Mouse (Mus musculus): ENCODE measurements around the gene Mal. TPM values are rescaled to one million over a fixed set of nuclear protein-coding genes. Genes with fewer than 3 reads are reported as not detected.
A peak's percentile ranks its signal among the peaks of the same experiment; 100 is the strongest.

The Mal gene
- polyA plus RNA-seq, 1 experiment from 2014 or later: 1.4 TPM

- no peak overlapping the region for H3K4me3 ChIP-seq
- peaks cover 19% of the 10 kb centered on the region for H3K27me3 ChIP-seq
- H3K4me2 ChIP-seq (replicated peaks): no peak overlapping the region
- H3K9ac ChIP-seq (replicated peaks): no peak overlapping the region
- WGBS: 82% methylated on average over 5 of the region's 5 CpGs
- H3K27ac ChIP-seq (replicated peaks): no peak overlapping the region
- H3K36me3 ChIP-seq: no peaks in the 10 kb centered on the region
- no peaks in the 10 kb centered on the region for H3K9me3 ChIP-seq
- H3K4me1 ChIP-seq: no peaks in the 10 kb centered on the region
- no peak for ATAC-seq (replicated peaks)
Measured at GRCm38 (mm10) chr2:127649921-127650320, 6.6 kb downstream of the Mal start.

- H3K4me3 ChIP-seq: no peak overlapping the region
- no peak for ATAC-seq (replicated peaks)
- no peak overlapping the region for H3K9ac ChIP-seq (replicated peaks)
- WGBS: 93% methylated on average over 6 of the region's 6 CpGs
- no peak overlapping the region for H3K27ac ChIP-seq (replicated peaks)
- no peaks in the 10 kb centered on the region for H3K4me1 ChIP-seq
- H3K9me3 ChIP-seq: no peaks in the 10 kb centered on the region
- H3K4me2 ChIP-seq (replicated peaks): no peak overlapping the region
- peaks cover 3% of the 10 kb centered on the region; the same call in 1 of the 2 replicates for H3K27me3 ChIP-seq
- H3K36me3 ChIP-seq: no peaks in the 10 kb centered on the region
Measured at GRCm38 (mm10) chr2:127648145-127648544, 8.3 kb downstream of the Mal start.

- no peak for ATAC-seq (replicated peaks)
- H3K4me3 ChIP-seq: no peak overlapping the region
- H3K27ac ChIP-seq (replicated peaks): no peak overlapping the region
- H3K27me3 ChIP-seq: 0 out of 2 replicates have a peak, but pooled peaks cover 3% of the 10 kb centered on the region
- no peak overlapping the region for H3K9ac ChIP-seq (replicated peaks)
- H3K4me2 ChIP-seq (replicated peaks): no peak overlapping the region
- 74% methylated on average over 5 of the region's 5 CpGs for WGBS
- H3K9me3 ChIP-seq: no peaks in the 10 kb centered on the region
- no peaks in the 10 kb centered on the region for H3K4me1 ChIP-seq
- no peaks in the 10 kb centered on the region for H3K36me3 ChIP-seq
Measured at GRCm38 (mm10) chr2:127646875-127647274, 9.6 kb downstream of the Mal start.

- Histone ChIP-seq H3K9ac (replicated peaks) (no peak overlapping the region), H3K9me3 (no peaks in the 10 kb centered on the region), H3K27me3 (no peaks in the 10 kb centered on the region), H3K4me3 (no peak overlapping the region), H3K36me3 (no peaks in the 10 kb centered on the region), H3K4me2 (replicated peaks) (no peak overlapping the region), H3K4me1 (no peaks in the 10 kb centered on the region), H3K27ac (replicated peaks) (no peak overlapping the region)
- WGBS: 73% methylated on average over 19 of the region's 19 CpGs
- no peak for ATAC-seq (replicated peaks)
Measured at GRCm38 (mm10) chr2:127643728-127644704, 12.5 kb downstream of the Mal start.

- Histone ChIP-seq H3K4me3 (no peak overlapping the region), H3K9me3 (no peaks in the 10 kb centered on the region), H3K9ac (replicated peaks) (no peak overlapping the region), H3K27me3 (no peaks in the 10 kb centered on the region), H3K4me1 (no peaks in the 10 kb centered on the region), H3K36me3 (no peaks in the 10 kb centered on the region), H3K4me2 (replicated peaks) (no peak overlapping the region), H3K27ac (replicated peaks) (no peak overlapping the region)
- no peak for ATAC-seq (replicated peaks)
- WGBS: 61% methylated on average over 9 of the region's 9 CpGs
Measured at GRCm38 (mm10) chr2:127638973-127639372, 17.5 kb downstream of the Mal start.

GRCm38 (mm10) chr2:127635581-127635980, 20.9 kb downstream of the Mal start:
- Histone ChIP-seq H3K27ac (replicated peaks) (no peak overlapping the region), H3K4me2 (replicated peaks) (no peak overlapping the region), H3K9ac (replicated peaks) (no peak overlapping the region), H3K36me3 (no peaks in the 10 kb centered on the region), H3K4me3 (no peak overlapping the region), H3K9me3 (no peaks in the 10 kb centered on the region), H3K27me3 (no peaks in the 10 kb centered on the region), H3K4me1 (no peaks in the 10 kb centered on the region)
- 79% methylated on average over 6 of the region's 6 CpGs for WGBS
- ATAC-seq (replicated peaks): no peak

GRCm38 (mm10) chr2:127632601-127633000, 23.9 kb downstream of the Mal start:
- no peak overlapping the region for H3K4me2 ChIP-seq (replicated peaks)
- H3K36me3 ChIP-seq: no peaks in the 10 kb centered on the region
- H3K27me3 ChIP-seq: no peaks in the 10 kb centered on the region
- no peak for ATAC-seq (replicated peaks)
- H3K4me3 ChIP-seq: no peak overlapping the region
- no peaks in the 10 kb centered on the region for H3K4me1 ChIP-seq
- no peaks in the 10 kb centered on the region for H3K9me3 ChIP-seq
- no peak overlapping the region for H3K27ac ChIP-seq (replicated peaks)
- no peak overlapping the region for H3K9ac ChIP-seq (replicated peaks)
- 56% methylated on average over 2 of the region's 2 CpGs for WGBS

GRCm38 (mm10) chr2:127627990-127628570, 28.4 kb downstream of the Mal start:
- peak; percentile 53; the same call in 1 of the 2 replicates for ATAC-seq (replicated peaks)
- 68% methylated on average over 6 of the region's 6 CpGs for WGBS

GRCm38 (mm10) chr2:127627354-127627753, 29.1 kb downstream of the Mal start:
- no peaks in the 10 kb centered on the region for H3K4me1 ChIP-seq
- no peak overlapping the region for H3K4me2 ChIP-seq (replicated peaks)
- WGBS: 44% methylated on average over 6 of the region's 6 CpGs
- H3K4me3 ChIP-seq: no peak overlapping the region
- H3K9ac ChIP-seq (replicated peaks): no peak overlapping the region
- H3K36me3 ChIP-seq: no peaks in the 10 kb centered on the region
- ATAC-seq (replicated peaks): no peak
- H3K9me3 ChIP-seq: no peaks in the 10 kb centered on the region
- H3K27me3 ChIP-seq: no peaks in the 10 kb centered on the region
- no peak overlapping the region for H3K27ac ChIP-seq (replicated peaks)

More at GRCm38 (mm10) chr2:127627990-127628570, 28.4 kb downstream of the Mal start:
- Histone ChIP-seq H3K4me3 (no peak overlapping the region), H3K4me1 (no peaks in the 10 kb centered on the region), H3K4me2 (replicated peaks) (no peak overlapping the region), H3K9ac (replicated peaks) (no peak overlapping the region), H3K27ac (replicated peaks) (no peak overlapping the region), H3K9me3 (no peaks in the 10 kb centered on the region), H3K27me3 (no peaks in the 10 kb centered on the region), H3K36me3 (no peaks in the 10 kb centered on the region)

- Histone ChIP-seq H3K9me3 (no peaks in the 10 kb centered on the region), H3K4me2 (replicated peaks) (no peak overlapping the region), H3K4me3 (no peak overlapping the region), H3K27me3 (no peaks in the 10 kb centered on the region), H3K9ac (replicated peaks) (no peak overlapping the region), H3K36me3 (no peaks in the 10 kb centered on the region), H3K27ac (replicated peaks) (no peak overlapping the region), H3K4me1 (no peaks in the 10 kb centered on the region)
- 84% methylated on average over 5 of the region's 5 CpGs for WGBS
- ATAC-seq (replicated peaks): no peak
Measured at GRCm38 (mm10) chr2:127625659-127626058, 30.8 kb downstream of the Mal start.

- no peak overlapping the region for H3K4me3 ChIP-seq
Measured at GRCm38 (mm10) chr2:127624786-127625185, 31.7 kb downstream of the Mal start.

GRCm38 (mm10) chr2:127622065-127622464, 34.4 kb downstream of the Mal start:
- 27% methylated on average over 3 of the region's 3 CpGs for WGBS

More at GRCm38 (mm10) chr2:127624786-127625185, 31.7 kb downstream of the Mal start:
- no peaks in the 10 kb centered on the region for H3K4me1 ChIP-seq
- H3K27ac ChIP-seq (replicated peaks): no peak overlapping the region
- no peak for ATAC-seq (replicated peaks)
- no peak overlapping the region for H3K9ac ChIP-seq (replicated peaks)
- no peaks in the 10 kb centered on the region for H3K9me3 ChIP-seq
- 75% methylated on average over 2 of the region's 2 CpGs for WGBS
- H3K4me2 ChIP-seq (replicated peaks): no peak overlapping the region
- no peaks in the 10 kb centered on the region for H3K36me3 ChIP-seq
- H3K27me3 ChIP-seq: no peaks in the 10 kb centered on the region

More at GRCm38 (mm10) chr2:127622065-127622464, 34.4 kb downstream of the Mal start:
- Histone ChIP-seq H3K4me1 (no peaks in the 10 kb centered on the region), H3K36me3 (no peaks in the 10 kb centered on the region), H3K9me3 (no peaks in the 10 kb centered on the region), H3K4me2 (replicated peaks) (no peak overlapping the region), H3K27ac (replicated peaks) (no peak overlapping the region), H3K4me3 (no peak overlapping the region), H3K9ac (replicated peaks) (no peak overlapping the region), H3K27me3 (no peaks in the 10 kb centered on the region)
- ATAC-seq (replicated peaks): no peak

Data from forebrain, embryonic 15.5 days (tissue).